Mouse (Mus musculus) olfactory bulb, adult 2 months (tissue): ENCODE data around the gene Tmc4. TPM values are rescaled to one million over a fixed set of nuclear protein-coding genes. Genes with fewer than 3 reads are reported as not detected.
A peak's percentile ranks its signal among the peaks of the same experiment; 100 is the strongest.

ENCODE experiments used
- H3K27ac ChIP-seq: fragments of 200-500 bp; 2 replicates; pipeline ENCODE4 v1.5.1; 2012; ENCODE audit warnings: low read depth, low read length; ENCODE audit not compliant: insufficient read depth
- H3K4me1 ChIP-seq: fragments of 200-500 bp; 2 replicates; pipeline ENCODE4 v1.6.1; 2012; ENCODE audit warnings: low read length; ENCODE audit not compliant: control insufficient read depth, insufficient read depth
- H3K4me3 ChIP-seq: fragments of 200-500 bp; 2 replicates; pipeline ENCODE4 v1.5.1; 2012; ENCODE audit warnings: mild to moderate bottlenecking, low read depth, low read length, moderate library complexity; ENCODE audit not compliant: insufficient read depth
- CTCF ChIP-seq: fragments of 200-500 bp; IDR thresholded peaks from 2 replicates; pipeline ENCODE4 v1.5.1; 2012; ENCODE audit warnings: low read depth, mild to moderate bottlenecking, low read length, moderate library complexity; ENCODE audit not compliant: insufficient read depth
- POLR2A ChIP-seq: fragments of 200-500 bp; IDR thresholded peaks from 2 replicates; pipeline ENCODE4 v1.6.1; 2012; ENCODE audit warnings: mild to moderate bottlenecking, low read depth, low read length, moderate library complexity; ENCODE audit not compliant: insufficient read depth
- WGBS: fragments of 180-500 bp; shearing (Covaris S2); methylation state at CpG from one replicate; pipeline ENCODE4 v1.1.7; 2018; 5-methylcytosine and 5-hydroxymethylcytosine counted together
- polyA plus RNA-seq: library from polyadenylated mRNA; stranded (reverse); fragments of >200 nt; gene quantifications from 2 replicates; pipeline ENCODE4 v1.2.4, GENCODE M21; 2012; ENCODE audit warnings: low replicate concordance; ENCODE audit not compliant: missing spikeins, insufficient read depth, insufficient read length

The Tmc4 gene
- polyA plus RNA-seq, 1 experiment: not detected

DNA sequence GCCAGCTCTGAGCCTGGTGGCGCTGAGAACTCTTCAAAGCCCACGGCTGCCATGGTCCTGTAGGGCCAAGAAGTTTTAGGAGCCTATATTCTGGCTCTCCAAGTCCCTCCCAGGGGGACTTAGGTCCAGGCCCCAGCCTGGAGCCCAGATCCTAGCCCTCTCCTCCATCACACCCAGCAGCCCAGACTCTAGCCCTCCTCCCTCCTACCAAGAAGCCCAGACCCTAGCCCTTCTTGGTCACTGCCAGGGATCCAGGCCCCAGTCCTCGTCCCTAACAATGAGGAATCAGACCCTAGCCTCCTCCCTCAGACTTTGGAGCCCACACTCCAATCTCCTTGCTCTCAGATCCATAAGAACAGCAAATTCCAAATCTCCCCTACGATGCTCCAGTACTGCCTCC lies 48.3 kb downstream of the Tmc4 start:
- TF ChIP-seq POLR2A (no peak), CTCF (no peak)
- H3K4me3 ChIP-seq: peak overlapping the region; percentile 67
- WGBS: 33% methylated on average over 4 of the region's 4 CpGs

DNA sequence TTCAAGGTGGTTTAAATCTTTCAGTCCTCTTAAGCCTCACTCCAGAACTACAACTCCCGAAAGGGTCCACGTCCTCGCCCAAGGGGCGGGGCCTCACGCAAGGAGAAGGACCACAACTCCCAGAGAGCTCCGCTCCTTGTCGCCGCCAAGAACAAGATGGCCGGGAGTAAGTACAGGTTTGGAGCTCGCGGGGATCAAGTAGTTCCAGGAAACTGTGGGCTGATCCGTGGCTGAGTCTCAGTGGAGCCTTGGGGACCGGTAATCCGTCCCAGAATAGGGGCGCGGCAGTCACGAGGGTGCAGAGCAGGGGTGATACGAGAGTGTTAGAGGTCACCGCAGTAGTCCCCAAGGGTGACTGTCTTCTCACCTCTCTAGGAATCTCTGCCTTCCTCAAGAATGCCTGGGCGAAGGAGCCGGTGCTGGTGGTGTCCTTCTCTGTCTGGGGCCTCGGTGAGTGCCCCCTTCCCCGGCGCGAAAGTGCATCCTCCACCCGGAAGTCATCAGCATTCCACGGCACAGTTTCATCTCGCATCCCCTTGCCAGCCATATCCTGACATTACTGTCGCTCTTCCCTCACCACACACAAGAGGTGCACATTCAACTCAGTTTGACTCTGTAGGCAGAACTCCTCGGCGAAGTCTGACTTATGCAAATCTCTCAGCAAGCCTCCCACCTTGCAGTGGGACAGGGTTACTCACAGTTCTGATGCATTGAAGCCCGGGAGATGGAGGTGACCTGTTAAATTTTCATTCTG lies 59.9 kb downstream of the Tmc4 start, which contains the start of gene Ndufa3:
Gene Ndufa3 (plus strand): TSS at position 132 of the 754 bp plus-strand sequence.
- peak within 1 kb of the TSS; percentile 81 for H3K27ac ChIP-seq
- peak within 1 kb of the TSS; percentile 90 for H3K4me3 ChIP-seq
- 1% methylated on average over 32 of the region's 32 CpGs for WGBS
- TF ChIP-seq POLR2A (peak; percentile 73), CTCF (no peak)
- H3K4me1 ChIP-seq: peaks cover 2% of the 10 kb centered on the region; the same call in 1 of the 2 replicates

More for the DNA sequence above, 48.3 kb downstream of the Tmc4 start:
- H3K27ac ChIP-seq: no peak overlapping the region
- H3K4me1 ChIP-seq: peaks cover 15% of the 10 kb centered on the region

GRCm38 (mm10) chr7:3616389-3617241 lies 60.7 kb downstream of the Tmc4 start:
- WGBS: 38% methylated on average over 6 of the region's 6 CpGs
- H3K4me3 ChIP-seq: no peak overlapping the region
- H3K27ac ChIP-seq: no peak overlapping the region
- no peak for TF ChIP-seq POLR2A
- no peak for TF ChIP-seq CTCF
- H3K4me1 ChIP-seq: peaks cover 2% of the 10 kb centered on the region; the same call in 1 of the 2 replicates

DNA sequence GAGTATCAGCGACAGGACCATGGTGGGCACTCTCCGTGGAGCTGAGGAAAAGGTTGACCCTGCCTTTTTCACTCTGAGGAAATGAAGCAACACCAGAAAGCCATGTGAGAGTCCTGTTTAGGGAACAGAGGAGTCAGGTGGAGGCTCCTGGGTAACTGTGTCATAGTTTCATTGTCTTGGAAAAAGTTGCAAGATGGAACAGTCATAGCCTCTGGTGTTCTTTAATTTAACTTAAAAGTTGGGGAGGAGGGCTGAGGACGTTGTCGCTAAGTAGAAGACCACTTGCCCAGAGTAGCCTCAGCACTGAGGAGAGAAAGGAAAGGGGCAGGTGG lies 61.3 kb downstream of the Tmc4 start, which contains the start of gene Oscar:
Gene Oscar (minus strand): TSS at position 101 of the 332 bp plus-strand sequence.
- WGBS: 83% methylated on average over 4 of the region's 4 CpGs
- Histone ChIP-seq H3K4me1 (peaks cover 2% of the 10 kb centered on the region; the same call in 1 of the 2 replicates), H3K4me3 (no peak within 1 kb of the TSS), H3K27ac (no peak within 1 kb of the TSS)
- TF ChIP-seq POLR2A (no peak), CTCF (no peak)

Other genes starting within 250 kb of the Tmc4 start
- gene Tarm1, start 174.9 kb downstream of the Tmc4 start, polyA plus RNA-seq: not detected in 2 replicates
- gene Oscar, start 61.4 kb downstream of the Tmc4 start, polyA plus RNA-seq: not detected in 2 replicates
- not detected in 2 replicates for gene Ndufa3, start 60.2 kb downstream of the Tmc4 start, polyA plus RNA-seq
- gene Tfpt, start 47.6 kb downstream of the Tmc4 start, polyA plus RNA-seq: not detected in 2 replicates
- not detected in 2 replicates for gene Prpf31, start 47.6 kb downstream of the Tmc4 start, polyA plus RNA-seq
- gene Cnot3, start 32.3 kb downstream of the Tmc4 start, polyA plus RNA-seq: not detected in 2 replicates
- gene Leng1, start 11.7 kb downstream of the Tmc4 start, polyA plus RNA-seq: not detected in 2 replicates
- gene Tsen34, start 15.3 kb upstream of the Tmc4 start, polyA plus RNA-seq: not detected in 2 replicates
- not detected in 2 replicates for gene Mboat7, start 16.0 kb upstream of the Tmc4 start, polyA plus RNA-seq
- 2,455 TPM in 1 of 2 replicates, not detected in the other for gene Rps9, start 26.4 kb upstream of the Tmc4 start, polyA plus RNA-seq
- not detected in 2 replicates for gene Pirb, start 42.8 kb upstream of the Tmc4 start, polyA plus RNA-seq
- gene Gm15448, start 148.1 kb upstream of the Tmc4 start, polyA plus RNA-seq: not detected in 2 replicates
- not detected in 2 replicates for gene Pira2, start 167.5 kb upstream of the Tmc4 start, polyA plus RNA-seq
- gene Gm14548, start 220.6 kb upstream of the Tmc4 start, polyA plus RNA-seq: not detected in 2 replicates
- gene Lilra6, start 237.9 kb upstream of the Tmc4 start, polyA plus RNA-seq: not detected in 2 replicates